Mouse (Mus musculus): Measurements from ENCODE around the gene Nars2. TPM values are rescaled to one million over a fixed set of nuclear protein-coding genes. Genes with fewer than 3 reads are reported as not detected.

Gene Nars2
- polyA plus RNA-seq, 1 experiment from 2014 or later: 23.5 TPM

Other genes with a start within 250 kb of the Nars2 start
- gene Gab2, start 130.1 kb downstream of the Nars2 start, polyA plus RNA-seq (2014; fragmentation: Nextera tagmentation; extraction: Ambion mirVana): 7.9 and 9.7 TPM in 2 replicates